Mouse (Mus musculus): ENCODE data around the gene Bin2. TPM values are rescaled to one million over a fixed set of nuclear protein-coding genes. Genes with fewer than 3 reads are reported as not detected.

Gene Bin2
- polyA plus RNA-seq, 2 experiments: 2.3 to 4.7 TPM

DNA sequence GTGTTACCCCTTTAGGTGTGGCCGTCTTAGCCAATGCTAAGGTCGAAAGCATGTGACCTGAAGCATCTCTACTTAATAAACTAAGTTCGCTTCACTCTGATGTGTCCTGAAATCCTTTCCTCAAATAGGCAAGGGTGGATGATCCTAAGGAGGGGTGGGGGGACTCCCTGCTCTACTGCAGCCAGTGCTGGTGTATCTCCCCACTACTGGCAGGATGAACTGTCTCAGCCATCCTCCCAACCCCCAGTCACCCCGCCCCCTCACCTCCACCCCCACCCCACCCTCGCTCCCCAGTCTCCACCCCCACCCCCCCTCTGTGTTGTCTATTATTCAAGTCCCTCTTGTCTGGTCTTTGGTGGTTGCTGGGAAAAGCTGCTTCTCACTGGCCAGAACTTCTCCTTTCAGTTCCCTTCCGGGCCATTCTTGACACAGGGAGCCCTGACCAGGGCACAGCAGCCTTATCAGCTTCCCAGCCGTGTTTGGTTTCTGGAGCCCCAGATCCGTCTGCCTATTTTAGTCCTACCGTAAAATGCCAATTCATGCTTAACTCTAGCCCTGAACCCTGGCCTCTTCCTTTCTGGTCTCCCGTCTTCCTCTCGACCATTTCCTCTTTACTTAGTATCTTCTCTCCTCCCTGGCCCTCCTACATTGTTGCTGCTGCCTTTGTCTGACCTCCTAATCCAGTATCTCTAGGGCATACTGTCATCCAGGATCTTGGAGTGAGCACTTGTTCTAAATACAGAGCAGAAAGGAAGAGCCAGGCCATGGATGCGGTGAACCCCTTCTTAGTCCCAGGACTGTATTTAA, 4.4 kb upstream of the Bin2 start:
- Histone ChIP-seq H3K9me3 (ENCODE audit: control insufficient read depth, low read length) (no peaks in the 10 kb centered on the region), H3K4me1 (ENCODE audit: control insufficient read depth, insufficient read depth, low read length) (no peaks in the 10 kb centered on the region), H3K27ac (replicated peaks; ENCODE audit: low read depth, low read length) (no peak overlapping the region), H3K4me2 (replicated peaks; ENCODE audit: low read depth, low read length, severe bottlenecking) (no peak overlapping the region), H3K36me3 (ENCODE audit: control insufficient read depth, insufficient read depth, low read length) (no peaks in the 10 kb centered on the region), H3K27me3 (ENCODE audit: control insufficient read depth, insufficient read depth, low read length) (no peaks in the 10 kb centered on the region), H3K9ac (ENCODE audit: low read depth, low read length, severe bottlenecking) (no peak overlapping the region), H3K4me3 (replicated peaks; ENCODE audit: low read length) (no peak overlapping the region)
- WGBS: 58% methylated on average over 12 of the region's 12 CpGs
- ATAC-seq (ENCODE audit: low FRiP score, low read depth) (no peak), DNase-seq (ENCODE audit: low spot score) (peak; percentile 11)
- TF ChIP-seq POLR2A (IDR thresholded peaks at IDR 0.05; ENCODE audit: borderline replicate concordance, extremely low read depth, insufficient read depth, insufficient read length): no peak

DNA sequence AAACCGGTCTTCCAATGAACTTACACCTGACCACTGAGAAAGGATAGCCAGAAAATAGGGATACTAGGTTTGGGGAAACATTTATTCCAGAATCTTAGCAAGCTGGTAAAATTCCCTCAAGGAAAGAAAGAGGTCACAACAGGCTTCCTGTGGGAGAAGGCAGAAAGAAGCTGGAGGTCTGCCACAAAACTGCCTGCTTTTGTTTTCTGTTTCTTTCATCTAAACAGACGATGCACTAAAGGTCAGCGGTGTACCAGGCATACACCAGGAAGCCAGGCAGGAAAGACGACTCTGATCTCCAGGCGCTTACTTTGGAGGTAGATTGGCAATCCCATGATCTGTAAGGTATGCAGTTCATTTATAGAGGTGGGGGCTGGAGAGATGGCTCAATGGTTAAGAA, 1.5 kb upstream of the Bin2 start:
- WGBS: 76% methylated on average over 5 of the region's 5 CpGs
- H3K4me1 ChIP-seq (ENCODE audit: control insufficient read depth, insufficient read depth, low read length): no peaks in the 10 kb centered on the region
- no peak for DNase-seq (ENCODE audit: low spot score)
- no peaks in the 10 kb centered on the region for H3K9me3 ChIP-seq (ENCODE audit: control insufficient read depth, low read length)
- TF ChIP-seq POLR2A (IDR thresholded peaks at IDR 0.05; ENCODE audit: borderline replicate concordance, extremely low read depth, insufficient read depth, insufficient read length): no peak
- H3K9ac ChIP-seq (ENCODE audit: low read depth, low read length, severe bottlenecking): no peak overlapping the region
- no peak overlapping the region for H3K4me2 ChIP-seq (replicated peaks; ENCODE audit: low read depth, low read length, severe bottlenecking)
- no peak overlapping the region for H3K27ac ChIP-seq (replicated peaks; ENCODE audit: low read depth, low read length)
- H3K27me3 ChIP-seq (ENCODE audit: control insufficient read depth, insufficient read depth, low read length): no peaks in the 10 kb centered on the region
- H3K36me3 ChIP-seq (ENCODE audit: control insufficient read depth, insufficient read depth, low read length): no peaks in the 10 kb centered on the region
- no peak for ATAC-seq (ENCODE audit: low FRiP score, low read depth)
- H3K4me3 ChIP-seq (replicated peaks; ENCODE audit: low read length): no peak overlapping the region

DNA sequence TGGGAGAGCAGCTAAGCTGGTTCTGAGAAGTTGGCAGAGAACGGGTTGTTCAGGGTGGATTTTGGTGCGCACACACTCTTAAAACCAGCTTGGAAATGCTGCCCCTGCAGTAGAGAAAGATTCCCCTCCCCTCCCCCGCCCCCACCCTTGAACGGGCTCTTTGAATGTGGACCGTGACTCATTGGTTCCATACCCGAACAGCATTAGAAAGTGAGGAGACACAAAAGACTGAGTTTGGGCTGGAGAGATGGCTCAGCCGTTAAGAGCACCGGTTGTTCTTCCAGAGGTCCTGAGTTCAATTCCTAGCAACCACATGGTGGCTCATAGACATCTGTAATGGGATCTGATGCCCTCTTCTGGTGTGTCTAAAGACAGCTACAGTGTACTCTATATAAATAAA, 651 bp upstream of the Bin2 start:
- H3K27me3 ChIP-seq (ENCODE audit: control insufficient read depth, insufficient read depth, low read length): no peaks in the 10 kb centered on the region
- ATAC-seq (ENCODE audit: low FRiP score, low read depth): no peak
- no peak for DNase-seq (ENCODE audit: low spot score)
- no peak overlapping the region for H3K9ac ChIP-seq (ENCODE audit: low read depth, low read length, severe bottlenecking)
- 90% methylated on average over 8 of the region's 8 CpGs for WGBS
- H3K27ac ChIP-seq (replicated peaks; ENCODE audit: low read depth, low read length): no peak overlapping the region
- H3K4me2 ChIP-seq (replicated peaks; ENCODE audit: low read depth, low read length, severe bottlenecking): no peak overlapping the region
- TF ChIP-seq POLR2A (IDR thresholded peaks at IDR 0.05; ENCODE audit: borderline replicate concordance, extremely low read depth, insufficient read depth, insufficient read length): no peak
- no peaks in the 10 kb centered on the region for H3K36me3 ChIP-seq (ENCODE audit: control insufficient read depth, insufficient read depth, low read length)
- no peak overlapping the region for H3K4me3 ChIP-seq (replicated peaks; ENCODE audit: low read length)
- no peaks in the 10 kb centered on the region for H3K4me1 ChIP-seq (ENCODE audit: control insufficient read depth, insufficient read depth, low read length)
- no peaks in the 10 kb centered on the region for H3K9me3 ChIP-seq (ENCODE audit: control insufficient read depth, low read length)

DNA sequence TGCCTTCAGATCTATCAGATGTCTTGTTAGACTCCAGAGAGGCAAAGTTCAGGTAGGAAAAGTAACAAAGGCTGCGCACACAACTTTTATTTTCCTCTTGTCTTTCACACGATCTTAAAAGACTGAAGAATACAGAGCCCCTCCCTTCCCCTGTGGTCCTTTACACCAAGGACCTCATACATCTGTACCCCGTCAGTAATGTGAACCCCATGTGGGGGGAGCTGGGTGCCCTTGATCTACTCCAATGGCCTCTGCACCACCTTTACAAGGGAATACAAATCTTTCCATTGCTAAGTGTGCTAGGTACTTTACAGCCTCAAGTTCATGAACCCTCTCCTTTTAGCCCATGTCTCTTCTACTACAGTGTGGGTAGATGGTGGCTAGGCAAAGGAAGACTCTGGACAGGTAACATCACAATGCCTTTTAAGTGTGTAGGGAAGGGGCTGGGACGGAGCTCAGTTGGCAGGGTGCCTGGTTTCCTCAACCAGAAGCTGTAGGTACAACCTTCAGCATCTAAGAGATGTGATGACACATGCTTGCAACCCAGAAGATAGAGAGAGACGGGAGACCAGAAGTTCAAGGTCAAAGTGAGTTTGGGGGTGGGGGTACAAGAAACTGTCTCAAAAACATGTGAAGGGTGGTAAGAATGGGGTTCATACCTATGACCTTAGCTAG, 1.3 kb downstream of the Bin2 start:
- DNase-seq (ENCODE audit: low spot score) (no peak), ATAC-seq (ENCODE audit: low FRiP score, low read depth) (no peak)
- Histone ChIP-seq H3K9ac (ENCODE audit: low read depth, low read length, severe bottlenecking) (no peak overlapping the region), H3K36me3 (ENCODE audit: control insufficient read depth, insufficient read depth, low read length) (no peaks in the 10 kb centered on the region), H3K4me3 (replicated peaks; ENCODE audit: low read length) (no peak overlapping the region), H3K9me3 (ENCODE audit: control insufficient read depth, low read length) (no peaks in the 10 kb centered on the region), H3K27me3 (ENCODE audit: control insufficient read depth, insufficient read depth, low read length) (no peaks in the 10 kb centered on the region), H3K27ac (replicated peaks; ENCODE audit: low read depth, low read length) (no peak overlapping the region), H3K4me2 (replicated peaks; ENCODE audit: low read depth, low read length, severe bottlenecking) (no peak overlapping the region), H3K4me1 (ENCODE audit: control insufficient read depth, insufficient read depth, low read length) (no peaks in the 10 kb centered on the region)
- TF ChIP-seq POLR2A (IDR thresholded peaks at IDR 0.05; ENCODE audit: borderline replicate concordance, extremely low read depth, insufficient read depth, insufficient read length): no peak
- 82% methylated on average over 5 of the region's 5 CpGs for WGBS

DNA sequence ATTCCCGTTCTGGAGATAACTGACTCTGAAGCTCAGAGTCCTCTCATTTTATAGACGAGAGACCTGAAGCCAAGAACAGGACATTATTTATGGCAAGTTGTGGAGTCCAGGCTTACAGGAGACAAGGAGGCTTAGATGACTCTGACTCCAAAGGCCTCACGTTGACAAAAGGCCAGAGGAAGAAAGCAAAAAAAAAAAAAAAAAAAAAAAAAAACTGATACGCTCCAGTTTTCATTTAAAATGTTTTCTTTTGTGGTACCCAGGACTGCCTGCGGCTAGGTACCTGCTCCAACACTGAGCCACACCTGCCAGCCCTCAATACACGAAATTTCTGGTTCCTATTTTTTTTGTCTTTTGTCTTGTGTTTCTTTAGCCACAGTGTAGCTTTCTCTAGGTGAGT, 1.9 kb downstream of the Bin2 start:
- Histone ChIP-seq H3K4me2 (replicated peaks; ENCODE audit: low read depth, low read length, severe bottlenecking) (no peak overlapping the region), H3K27me3 (ENCODE audit: control insufficient read depth, insufficient read depth, low read length) (no peaks in the 10 kb centered on the region), H3K36me3 (ENCODE audit: control insufficient read depth, insufficient read depth, low read length) (no peaks in the 10 kb centered on the region), H3K9ac (ENCODE audit: low read depth, low read length, severe bottlenecking) (no peak overlapping the region), H3K4me1 (ENCODE audit: control insufficient read depth, insufficient read depth, low read length) (no peaks in the 10 kb centered on the region), H3K27ac (replicated peaks; ENCODE audit: low read depth, low read length) (no peak overlapping the region), H3K9me3 (ENCODE audit: control insufficient read depth, low read length) (no peaks in the 10 kb centered on the region), H3K4me3 (replicated peaks; ENCODE audit: low read length) (no peak overlapping the region)
- no peak for DNase-seq (ENCODE audit: low spot score)
- WGBS: 56% methylated on average over 6 of the region's 6 CpGs
- TF ChIP-seq POLR2A (IDR thresholded peaks at IDR 0.05; ENCODE audit: borderline replicate concordance, extremely low read depth, insufficient read depth, insufficient read length): no peak
- no peak for ATAC-seq (ENCODE audit: low FRiP score, low read depth)

Data from limb, embryonic 14.5 days (tissue).